Mouse (Mus musculus) forebrain, embryonic 13.5 days (tissue): ENCODE data around the gene Uhrf1. TPM values are rescaled to one million over a fixed set of nuclear protein-coding genes. Genes with fewer than 3 reads are reported as not detected.

Experiments used
- ATAC-seq: fragments of 200-750 bp; cut with Nextera tagmentation; 2 replicates; pipeline ENCODE4 v1.8.0; 2017
- H3K27ac ChIP-seq: fragments of 300-500 bp; sonication (generic); 2 replicates; pipeline ENCODE4 v1.5.1; 2015; ENCODE audit warnings: inconsistent platforms, mild to moderate bottlenecking, moderate library complexity
- H3K27me3 ChIP-seq: fragments of 300-500 bp; sonication (generic); 2 replicates; pipeline ENCODE4 v1.6.1; 2015; ENCODE audit warnings: mild to moderate bottlenecking, inconsistent platforms
- H3K36me3 ChIP-seq: fragments of 300-500 bp; sonication (generic); 2 replicates; pipeline ENCODE4 v1.6.1; 2015; ENCODE audit warnings: mild to moderate bottlenecking, inconsistent platforms; ENCODE audit not compliant: poor library complexity, severe bottlenecking
- H3K4me1 ChIP-seq: fragments of 300-500 bp; sonication (generic); 2 replicates; pipeline ENCODE4 v1.6.1; 2015; ENCODE audit warnings: inconsistent platforms
- H3K4me2 ChIP-seq: fragments of 300-500 bp; sonication (generic); 2 replicates; pipeline ENCODE4 v1.6.1; 2015; ENCODE audit warnings: inconsistent platforms, mild to moderate bottlenecking, moderate library complexity
- H3K4me3 ChIP-seq: fragments of 300-500 bp; sonication (generic); 2 replicates; pipeline ENCODE4 v1.5.1; 2015; ENCODE audit warnings: mild to moderate bottlenecking, inconsistent platforms
- H3K9ac ChIP-seq: fragments of 300-500 bp; sonication (generic); 2 replicates; pipeline ENCODE4 v1.6.1; 2015; ENCODE audit warnings: mild to moderate bottlenecking, inconsistent platforms
- H3K9me3 ChIP-seq: fragments of 300-500 bp; sonication (generic); replicated peaks from 2 replicates; pipeline ENCODE4 v1.6.1; 2016; ENCODE audit warnings: inconsistent platforms
- WGBS: fragments of 180-500 bp; shearing (Covaris S2); methylation state at CpG from one replicate; pipeline ENCODE4 v1.1.7; 2015; 5-methylcytosine and 5-hydroxymethylcytosine counted together
- polyA plus RNA-seq: library from polyadenylated mRNA; unstranded; fragments of >200 nt; fragmentation: Nextera tagmentation; extraction: Ambion mirVana; gene quantifications from 2 replicates; pipeline ENCODE4 v1.2.1, GENCODE M21; 2015

The Uhrf1 gene
- polyA plus RNA-seq, 1 experiment from 2014 or later: 119 TPM

GRCm38 (mm10) chr17:56304718-56305117, 1.6 kb downstream of the Uhrf1 start:
- no peaks in the 10 kb centered on the region for H3K9me3 ChIP-seq
- H3K4me2 ChIP-seq: peak overlapping the region; percentile 97
- no peak for ATAC-seq
- H3K9ac ChIP-seq: peak overlapping the region; percentile 79
- no peaks in the 10 kb centered on the region for H3K27me3 ChIP-seq
- H3K36me3 ChIP-seq: peaks cover 41% of the 10 kb centered on the region
- H3K27ac ChIP-seq: no peak overlapping the region
- H3K4me1 ChIP-seq: peaks cover 50% of the 10 kb centered on the region
- 13% methylated on average over 11 of the region's 11 CpGs for WGBS
- H3K4me3 ChIP-seq: peak overlapping the region; percentile 73

GRCm38 (mm10) chr17:56305156-56305555, 2.0 kb downstream of the Uhrf1 start:
- H3K27ac ChIP-seq: no peak overlapping the region
- H3K9ac ChIP-seq: peak overlapping the region; percentile 79
- no peak for ATAC-seq
- WGBS: 24% methylated on average over 9 of the region's 9 CpGs
- no peaks in the 10 kb centered on the region for H3K9me3 ChIP-seq
- peak overlapping the region; percentile 73 for H3K4me3 ChIP-seq
- H3K27me3 ChIP-seq: no peaks in the 10 kb centered on the region
- H3K4me2 ChIP-seq: peak overlapping the region; percentile 97
- peaks cover 46% of the 10 kb centered on the region for H3K36me3 ChIP-seq
- H3K4me1 ChIP-seq: peaks cover 50% of the 10 kb centered on the region

GRCm38 (mm10) chr17:56305826-56306225, 2.7 kb downstream of the Uhrf1 start:
- no peak for ATAC-seq
- Histone ChIP-seq H3K27me3 (no peaks in the 10 kb centered on the region), H3K4me3 (peak overlapping the region; percentile 73), H3K4me2 (peak overlapping the region; percentile 97), H3K36me3 (peaks cover 52% of the 10 kb centered on the region), H3K27ac (peak overlapping the region; percentile 20), H3K4me1 (peaks cover 50% of the 10 kb centered on the region), H3K9ac (peak overlapping the region; percentile 51), H3K9me3 (no peaks in the 10 kb centered on the region)
- 57% methylated on average over 8 of the region's 8 CpGs for WGBS

- no peaks in the 10 kb centered on the region for H3K9me3 ChIP-seq
- no peak overlapping the region for H3K27ac ChIP-seq
- no peaks in the 10 kb centered on the region for H3K27me3 ChIP-seq
- no peak overlapping the region for H3K4me2 ChIP-seq
- peaks cover 74% of the 10 kb centered on the region for H3K36me3 ChIP-seq
- no peak overlapping the region for H3K9ac ChIP-seq
- no peak for ATAC-seq
- peaks cover 45% of the 10 kb centered on the region for H3K4me1 ChIP-seq
- H3K4me3 ChIP-seq: no peak overlapping the region
- WGBS: 88% methylated on average over 6 of the region's 6 CpGs
Observed at GRCm38 (mm10) chr17:56308088-56308487, 5.0 kb downstream of the Uhrf1 start.

- no peak overlapping the region for H3K4me2 ChIP-seq
- H3K9ac ChIP-seq: no peak overlapping the region
- H3K27ac ChIP-seq: no peak overlapping the region
- H3K4me1 ChIP-seq: peaks cover 39% of the 10 kb centered on the region
- 90% methylated on average over 15 of the region's 15 CpGs for WGBS
- H3K36me3 ChIP-seq: peaks cover 86% of the 10 kb centered on the region
- no peaks in the 10 kb centered on the region for H3K27me3 ChIP-seq
- H3K4me3 ChIP-seq: no peak overlapping the region
- no peak for ATAC-seq
- no peaks in the 10 kb centered on the region for H3K9me3 ChIP-seq
Observed at GRCm38 (mm10) chr17:56309191-56309945, 6.2 kb downstream of the Uhrf1 start.

DNA sequence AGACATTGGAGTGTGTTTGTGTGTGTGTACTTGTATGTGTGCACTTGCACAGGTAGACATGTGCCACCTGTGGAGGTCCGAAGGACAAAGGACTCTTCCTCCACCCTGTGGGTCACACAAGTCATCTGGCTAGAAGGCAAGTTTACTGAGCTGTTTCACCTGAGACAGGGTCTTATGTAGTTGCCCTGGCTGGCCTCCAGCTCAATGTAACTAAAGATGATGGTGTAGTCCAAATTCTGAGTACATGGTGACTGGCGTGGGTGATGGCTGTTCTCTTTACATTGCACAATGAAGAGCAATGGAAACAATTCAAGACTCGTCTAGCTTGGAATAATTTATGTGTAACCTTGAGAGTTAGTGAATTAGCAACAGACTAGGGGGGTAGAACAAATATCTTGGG, 21.3 kb downstream of the Uhrf1 start:
- Histone ChIP-seq H3K9me3 (no peaks in the 10 kb centered on the region), H3K4me2 (no peak overlapping the region), H3K9ac (no peak overlapping the region), H3K4me3 (no peak overlapping the region), H3K27me3 (no peaks in the 10 kb centered on the region), H3K27ac (no peak overlapping the region), H3K4me1 (peaks cover 24% of the 10 kb centered on the region), H3K36me3 (peaks cover 34% of the 10 kb centered on the region)
- WGBS: 66% methylated on average over 3 of the region's 3 CpGs
- no peak for ATAC-seq

- peaks cover 23% of the 10 kb centered on the region for H3K36me3 ChIP-seq
- peaks cover 34% of the 10 kb centered on the region for H3K4me1 ChIP-seq
- H3K4me3 ChIP-seq: peak within 1 kb of the TSS; percentile 66
- H3K27me3 ChIP-seq: no peaks in the 10 kb centered on the region
- H3K27ac ChIP-seq: peak within 1 kb of the TSS; percentile 88
- H3K4me2 ChIP-seq: peak within 1 kb of the TSS; percentile 74
- under 1% methylated on average over 56 of the region's 57 CpGs for WGBS
- no peaks in the 10 kb centered on the region for H3K9me3 ChIP-seq
- peak within 1 kb of the TSS; percentile 87 for H3K9ac ChIP-seq
- ATAC-seq: peak; percentile 100
Observed at GRCm38 (mm10) chr17:56325450-56326152, 22.5 kb downstream of the Uhrf1 start, which contains the start of gene Kdm4b. TSS of gene Kdm4b (plus strand) at chr17:56326062.

DNA sequence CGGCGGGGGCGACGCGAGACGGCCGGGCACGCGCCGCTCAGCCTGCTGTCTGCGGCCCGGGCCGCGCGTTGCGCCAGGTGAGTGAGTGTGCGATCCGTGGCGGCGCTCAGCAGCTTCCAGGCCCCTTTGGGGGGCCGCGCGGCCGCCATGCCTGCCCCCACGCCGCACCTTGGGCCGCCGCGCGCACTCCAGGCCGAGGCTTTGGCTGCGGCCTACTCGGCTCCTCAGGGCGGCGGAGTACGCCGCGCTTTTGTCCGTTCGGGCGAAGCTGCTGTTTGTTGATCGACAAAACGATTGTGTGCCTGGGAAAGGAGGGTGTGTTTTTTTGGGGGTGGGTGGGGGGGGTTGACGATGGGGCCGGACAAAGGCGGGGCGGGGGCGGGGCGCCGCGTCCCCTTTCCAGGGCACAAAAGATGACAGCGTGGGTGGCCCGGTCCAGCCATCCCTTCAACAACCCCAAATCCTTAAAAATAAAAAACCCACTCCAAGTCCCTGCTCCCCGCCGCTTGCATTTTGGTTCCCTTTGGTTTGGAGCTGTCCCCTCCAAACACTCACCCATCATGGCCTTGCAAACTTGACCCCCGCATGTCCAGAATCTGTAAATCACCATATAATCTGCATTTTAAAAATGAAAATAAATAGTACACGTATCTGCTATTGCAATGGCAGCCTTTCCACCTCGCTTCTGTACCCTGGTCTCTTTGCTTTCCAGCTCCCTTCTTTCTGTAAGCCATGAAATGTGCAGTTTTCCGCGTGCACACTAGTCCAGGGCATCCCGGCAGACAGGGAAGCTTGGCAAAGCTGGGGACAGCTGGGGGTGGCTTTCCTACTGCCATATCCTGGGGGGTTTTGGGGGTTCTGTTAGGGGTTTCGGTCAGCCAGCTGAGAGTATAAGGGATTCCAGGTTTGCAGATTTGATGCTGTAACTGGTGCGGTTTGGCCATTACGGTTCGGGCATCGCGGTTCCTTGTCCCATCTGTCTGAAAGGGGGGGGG, 23.3 kb downstream of the Uhrf1 start:
- Histone ChIP-seq H3K27me3 (no peaks in the 10 kb centered on the region), H3K9ac (peak overlapping the region; percentile 87), H3K36me3 (peaks cover 14% of the 10 kb centered on the region), H3K9me3 (no peaks in the 10 kb centered on the region), H3K4me3 (peak overlapping the region; percentile 66), H3K27ac (peak overlapping the region; percentile 88), H3K4me2 (peak overlapping the region; percentile 74), H3K4me1 (peaks cover 42% of the 10 kb centered on the region)
- 4% methylated on average over 49 of the region's 67 CpGs for WGBS
- peak; percentile 46 for ATAC-seq

GRCm38 (mm10) chr17:56329267-56329666, 26.1 kb downstream of the Uhrf1 start:
- H3K36me3 ChIP-seq: 0 out of 2 replicates have a peak, but pooled peaks cover 3% of the 10 kb centered on the region
- H3K9me3 ChIP-seq: no peaks in the 10 kb centered on the region
- no peak overlapping the region for H3K4me2 ChIP-seq
- H3K9ac ChIP-seq: no peak overlapping the region
- no peak overlapping the region for H3K27ac ChIP-seq
- no peak overlapping the region for H3K4me3 ChIP-seq
- no peak for ATAC-seq
- no peaks in the 10 kb centered on the region for H3K27me3 ChIP-seq
- peaks cover 47% of the 10 kb centered on the region for H3K4me1 ChIP-seq

GRCm38 (mm10) chr17:56330345-56330744, 27.2 kb downstream of the Uhrf1 start:
- Histone ChIP-seq H3K4me2 (no peak overlapping the region), H3K9me3 (no peaks in the 10 kb centered on the region), H3K9ac (no peak overlapping the region), H3K4me3 (no peak overlapping the region), H3K27me3 (no peaks in the 10 kb centered on the region), H3K4me1 (peaks cover 43% of the 10 kb centered on the region), H3K36me3 (no peaks in the 10 kb centered on the region), H3K27ac (no peak overlapping the region)
- no peak for ATAC-seq
- WGBS: 83% methylated on average over 3 of the region's 3 CpGs

DNA sequence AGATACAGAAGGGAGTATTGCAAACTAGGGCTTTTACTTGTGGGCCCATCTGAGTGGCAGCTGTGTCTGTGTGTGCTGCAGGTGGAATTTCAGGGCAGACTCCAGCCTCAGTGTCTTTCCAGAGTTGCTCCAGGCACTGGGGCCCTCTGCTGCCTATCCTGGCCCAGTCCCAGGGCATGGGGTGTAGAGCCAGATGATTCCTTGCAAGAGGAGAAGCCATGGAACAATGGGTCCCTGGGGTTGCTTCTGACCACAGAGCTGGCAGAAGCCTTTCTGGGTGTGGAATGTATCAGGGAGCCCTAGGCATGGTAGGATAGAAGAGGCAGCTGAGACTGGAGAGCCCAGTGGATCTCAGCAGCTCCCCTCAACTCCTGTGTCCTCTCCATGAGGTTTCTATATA, 28.1 kb downstream of the Uhrf1 start:
- Histone ChIP-seq H3K27me3 (no peaks in the 10 kb centered on the region), H3K4me1 (peaks cover 46% of the 10 kb centered on the region), H3K9me3 (no peaks in the 10 kb centered on the region), H3K4me2 (no peak overlapping the region), H3K36me3 (no peaks in the 10 kb centered on the region), H3K27ac (no peak overlapping the region), H3K9ac (no peak overlapping the region), H3K4me3 (no peak overlapping the region)
- ATAC-seq: no peak
